Mouse (Mus musculus) erythroid progenitor cell, adult 5-6 weeks (primary cell): ENCODE measurements around the gene Fgfrl1. TPM values are rescaled to one million over a fixed set of nuclear protein-coding genes. Genes with fewer than 3 reads are reported as not detected.

Experiments used
- ATAC-seq: replicated peaks from 2 replicates; pipeline ENCODE4 v1.8.0; 2016; ENCODE audit warnings: moderate number of reproducible peaks, mild to moderate bottlenecking, moderate TSS enrichment, inconsistent platforms; ENCODE audit not compliant: poor library complexity, low FRiP score, severe bottlenecking
- total RNA-seq, 2 experiments: library from RNA; stranded (forward) in 1 of 2; stranded (reverse) in 1 of 2; fragments of 150-400 nt in 1 of 2; fragments of 186-747, 209-891 nt in 1 of 2; gene quantifications; 2 replicates each; pipeline versions ENCODE4 v1.2.3 to v1.2.4; 2015 to 2017; ENCODE audit warnings: low replicate concordance in 2 of 2

Gene Fgfrl1
- total RNA-seq (2015; ENCODE audit: low replicate concordance) = 22.2 and 28.8 TPM in 2 replicates
- total RNA-seq (2017; ENCODE audit: low replicate concordance) = 21.5 and 23.2 TPM in 2 replicates

GRCm38 (mm10) chr5:108692271-108692670 lies at the start of gene Fgfrl1:
Gene Fgfrl1 (plus strand): TSS chr5:108692382.
- ATAC-seq = peak; percentile 46

GRCm38 (mm10) chr5:108643674-108644073 lies 48.5 kb upstream of the Fgfrl1 start:
- ATAC-seq = no peak

GRCm38 (mm10) chr5:108645651-108646342 lies 46.4 kb upstream of the Fgfrl1 start:
- no peak for ATAC-seq

- no peak for ATAC-seq
Observed at GRCm38 (mm10) chr5:108646343-108646660, 45.9 kb upstream of the Fgfrl1 start.

- ATAC-seq = no peak
Observed at GRCm38 (mm10) chr5:108647311-108647710, 44.9 kb upstream of the Fgfrl1 start.

GRCm38 (mm10) chr5:108647820-108648465 lies 44.2 kb upstream of the Fgfrl1 start:
- ATAC-seq = no peak

GRCm38 (mm10) chr5:108648937-108649576 lies 43.1 kb upstream of the Fgfrl1 start:
- ATAC-seq = no peak

GRCm38 (mm10) chr5:108650341-108650740 lies 41.8 kb upstream of the Fgfrl1 start:
- no peak for ATAC-seq

GRCm38 (mm10) chr5:108651136-108651720 lies 41.0 kb upstream of the Fgfrl1 start:
- no peak for ATAC-seq

GRCm38 (mm10) chr5:108651823-108652222 lies 40.4 kb upstream of the Fgfrl1 start:
- ATAC-seq = peak; percentile 69

- ATAC-seq = no peak
Observed at GRCm38 (mm10) chr5:108653341-108653740, 38.8 kb upstream of the Fgfrl1 start.

- ATAC-seq = no peak
Observed at GRCm38 (mm10) chr5:108654444-108654990, 37.7 kb upstream of the Fgfrl1 start.

- no peak for ATAC-seq
Observed at GRCm38 (mm10) chr5:108655381-108655780, 36.8 kb upstream of the Fgfrl1 start.

- no peak for ATAC-seq
Observed at GRCm38 (mm10) chr5:108655891-108656650, 36.1 kb upstream of the Fgfrl1 start.

- no peak for ATAC-seq
Observed at GRCm38 (mm10) chr5:108657406-108657805, 34.8 kb upstream of the Fgfrl1 start.

- ATAC-seq = no peak
Observed at GRCm38 (mm10) chr5:108658611-108659010, 33.6 kb upstream of the Fgfrl1 start.

- ATAC-seq = peak; percentile 52
Observed at GRCm38 (mm10) chr5:108659698-108660631, 32.2 kb upstream of the Fgfrl1 start, which contains the start of gene Idua. Gene Idua (plus strand): TSS chr5:108660331.

- peak; percentile 96 for ATAC-seq
Observed at GRCm38 (mm10) chr5:108660632-108661268, 31.4 kb upstream of the Fgfrl1 start.
